Mouse (Mus musculus): Measurements from ENCODE around the gene Gpatch2. TPM values are rescaled to one million over a fixed set of nuclear protein-coding genes. Genes with fewer than 3 reads are reported as not detected.

The Gpatch2 gene
- polyA plus RNA-seq, 1 experiment from 2014 or later, result 17.3 TPM

GRCm38 (mm10) chr1:187279776-187280175 is 64.5 kb downstream of the Gpatch2 start:
- ATAC-seq (ENCODE audit: low FRiP score) (no peak), DNase-seq (ENCODE audit: low spot score) (no peak)
- no peaks in the 10 kb centered on the region for H3K36me3 ChIP-seq (replicated peaks; ENCODE audit: control insufficient read depth, insufficient read depth)
- no peaks in the 10 kb centered on the region for H3K9me3 ChIP-seq (ENCODE audit: control insufficient read depth, low read length)
- H3K9ac ChIP-seq, result no peak overlapping the region
- 78% methylated on average over 4 of the region's 4 CpGs for WGBS
- H3K27ac ChIP-seq, result no peak overlapping the region
- H3K4me2 ChIP-seq (replicated peaks), result no peak overlapping the region
- no peaks in the 10 kb centered on the region for H3K27me3 ChIP-seq (ENCODE audit: control insufficient read depth, insufficient read depth, low read length)
- H3K4me3 ChIP-seq (replicated peaks; ENCODE audit: low read length), result no peak overlapping the region
- peaks cover 13% of the 10 kb centered on the region for H3K4me1 ChIP-seq (replicated peaks; ENCODE audit: control insufficient read depth, insufficient read depth, low read length)

GRCm38 (mm10) chr1:187282321-187282720 is 67.0 kb downstream of the Gpatch2 start:
- no peak overlapping the region for H3K9ac ChIP-seq
- DNase-seq (ENCODE audit: low spot score), result no peak
- no peak overlapping the region for H3K4me3 ChIP-seq (replicated peaks; ENCODE audit: low read length)
- WGBS, result 62% methylated on average over 3 of the region's 3 CpGs
- no peaks in the 10 kb centered on the region for H3K36me3 ChIP-seq (replicated peaks; ENCODE audit: control insufficient read depth, insufficient read depth)
- H3K4me1 ChIP-seq (replicated peaks; ENCODE audit: control insufficient read depth, insufficient read depth, low read length), result peaks cover 13% of the 10 kb centered on the region
- H3K27me3 ChIP-seq (ENCODE audit: control insufficient read depth, insufficient read depth, low read length), result no peaks in the 10 kb centered on the region
- ATAC-seq (ENCODE audit: low FRiP score), result no peak
- no peak overlapping the region for H3K27ac ChIP-seq
- no peak overlapping the region for H3K4me2 ChIP-seq (replicated peaks)
- no peaks in the 10 kb centered on the region for H3K9me3 ChIP-seq (ENCODE audit: control insufficient read depth, low read length)

- H3K27ac ChIP-seq, result peak overlapping the region; percentile 43; the same call in 1 of the 2 replicates
- WGBS, result 62% methylated on average over 6 of the region's 6 CpGs
- H3K4me3 ChIP-seq (replicated peaks; ENCODE audit: low read length), result no peak overlapping the region
- ATAC-seq (ENCODE audit: low FRiP score), result no peak
- H3K36me3 ChIP-seq (replicated peaks; ENCODE audit: control insufficient read depth, insufficient read depth), result no peaks in the 10 kb centered on the region
- no peak for DNase-seq (ENCODE audit: low spot score)
- no peaks in the 10 kb centered on the region for H3K9me3 ChIP-seq (ENCODE audit: control insufficient read depth, low read length)
- no peaks in the 10 kb centered on the region for H3K27me3 ChIP-seq (ENCODE audit: control insufficient read depth, insufficient read depth, low read length)
- no peak overlapping the region for H3K9ac ChIP-seq
- H3K4me2 ChIP-seq (replicated peaks), result no peak overlapping the region
- H3K4me1 ChIP-seq (replicated peaks; ENCODE audit: control insufficient read depth, insufficient read depth, low read length), result peaks cover 11% of the 10 kb centered on the region
Observed at GRCm38 (mm10) chr1:187282804-187283203, 67.5 kb downstream of the Gpatch2 start.

GRCm38 (mm10) chr1:187285735-187286134 is 70.4 kb downstream of the Gpatch2 start:
- WGBS, result 85% methylated on average over 8 of the region's 8 CpGs
- Histone ChIP-seq H3K4me1 (replicated peaks; ENCODE audit: control insufficient read depth, insufficient read depth, low read length) (no peaks in the 10 kb centered on the region), H3K27ac (no peak overlapping the region), H3K4me2 (replicated peaks) (no peak overlapping the region), H3K9me3 (ENCODE audit: control insufficient read depth, low read length) (no peaks in the 10 kb centered on the region), H3K27me3 (ENCODE audit: control insufficient read depth, insufficient read depth, low read length) (no peaks in the 10 kb centered on the region), H3K36me3 (replicated peaks; ENCODE audit: control insufficient read depth, insufficient read depth) (no peaks in the 10 kb centered on the region), H3K9ac (no peak overlapping the region), H3K4me3 (replicated peaks; ENCODE audit: low read length) (no peak overlapping the region)
- ATAC-seq (ENCODE audit: low FRiP score) (no peak), DNase-seq (ENCODE audit: low spot score) (no peak)

- H3K9me3 ChIP-seq (ENCODE audit: control insufficient read depth, low read length), result no peaks in the 10 kb centered on the region
- no peaks in the 10 kb centered on the region for H3K27me3 ChIP-seq (ENCODE audit: control insufficient read depth, insufficient read depth, low read length)
- no peak for DNase-seq (ENCODE audit: low spot score)
- H3K4me1 ChIP-seq (replicated peaks; ENCODE audit: control insufficient read depth, insufficient read depth, low read length), result no peaks in the 10 kb centered on the region
- no peak overlapping the region for H3K9ac ChIP-seq
- no peak overlapping the region for H3K4me3 ChIP-seq (replicated peaks; ENCODE audit: low read length)
- H3K36me3 ChIP-seq (replicated peaks; ENCODE audit: control insufficient read depth, insufficient read depth), result no peaks in the 10 kb centered on the region
- H3K27ac ChIP-seq, result no peak overlapping the region
- no peak overlapping the region for H3K4me2 ChIP-seq (replicated peaks)
- WGBS, result 94% methylated on average over 4 of the region's 4 CpGs
- ATAC-seq (ENCODE audit: low FRiP score), result no peak
Observed at GRCm38 (mm10) chr1:187286411-187286810, 71.1 kb downstream of the Gpatch2 start.

DNA sequence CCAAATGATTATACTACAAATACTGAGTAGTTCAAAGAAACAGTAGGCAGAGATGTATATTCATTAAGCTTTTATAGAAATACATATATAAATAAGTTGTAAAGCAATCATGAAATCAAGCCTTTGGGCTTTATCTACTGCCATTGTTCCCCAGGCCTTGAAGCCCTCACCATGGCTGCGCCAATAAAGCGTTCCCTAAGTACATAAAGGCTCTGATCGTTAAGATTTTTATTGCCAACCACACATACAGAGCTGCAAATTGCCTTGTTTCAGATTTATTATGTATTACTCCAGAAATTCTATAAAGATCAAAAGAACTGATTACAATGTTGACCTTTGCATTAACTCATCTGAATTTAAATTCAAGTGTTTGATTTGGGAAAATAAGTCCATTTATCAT is 71.6 kb downstream of the Gpatch2 start:
- Histone ChIP-seq H3K4me3 (replicated peaks; ENCODE audit: low read length) (no peak overlapping the region), H3K27ac (no peak overlapping the region), H3K4me2 (replicated peaks) (no peak overlapping the region), H3K9ac (no peak overlapping the region), H3K27me3 (ENCODE audit: control insufficient read depth, insufficient read depth, low read length) (no peaks in the 10 kb centered on the region), H3K4me1 (replicated peaks; ENCODE audit: control insufficient read depth, insufficient read depth, low read length) (no peaks in the 10 kb centered on the region), H3K36me3 (replicated peaks; ENCODE audit: control insufficient read depth, insufficient read depth) (no peaks in the 10 kb centered on the region), H3K9me3 (ENCODE audit: control insufficient read depth, low read length) (no peaks in the 10 kb centered on the region)
- ATAC-seq (ENCODE audit: low FRiP score) (no peak), DNase-seq (ENCODE audit: low spot score) (no peak)
- 78% methylated on average over 3 of the region's 3 CpGs for WGBS

GRCm38 (mm10) chr1:187290186-187290585 is 74.9 kb downstream of the Gpatch2 start:
- 92% methylated on average over 7 of the region's 7 CpGs for WGBS
- H3K9ac ChIP-seq, result no peak overlapping the region
- DNase-seq (ENCODE audit: low spot score) (no peak), ATAC-seq (ENCODE audit: low FRiP score) (no peak)
- H3K27ac ChIP-seq, result no peak overlapping the region
- no peaks in the 10 kb centered on the region for H3K27me3 ChIP-seq (ENCODE audit: control insufficient read depth, insufficient read depth, low read length)
- no peaks in the 10 kb centered on the region for H3K9me3 ChIP-seq (ENCODE audit: control insufficient read depth, low read length)
- no peaks in the 10 kb centered on the region for H3K4me1 ChIP-seq (replicated peaks; ENCODE audit: control insufficient read depth, insufficient read depth, low read length)
- H3K4me3 ChIP-seq (replicated peaks; ENCODE audit: low read length), result no peak overlapping the region
- no peak overlapping the region for H3K4me2 ChIP-seq (replicated peaks)
- H3K36me3 ChIP-seq (replicated peaks; ENCODE audit: control insufficient read depth, insufficient read depth), result no peaks in the 10 kb centered on the region

DNA sequence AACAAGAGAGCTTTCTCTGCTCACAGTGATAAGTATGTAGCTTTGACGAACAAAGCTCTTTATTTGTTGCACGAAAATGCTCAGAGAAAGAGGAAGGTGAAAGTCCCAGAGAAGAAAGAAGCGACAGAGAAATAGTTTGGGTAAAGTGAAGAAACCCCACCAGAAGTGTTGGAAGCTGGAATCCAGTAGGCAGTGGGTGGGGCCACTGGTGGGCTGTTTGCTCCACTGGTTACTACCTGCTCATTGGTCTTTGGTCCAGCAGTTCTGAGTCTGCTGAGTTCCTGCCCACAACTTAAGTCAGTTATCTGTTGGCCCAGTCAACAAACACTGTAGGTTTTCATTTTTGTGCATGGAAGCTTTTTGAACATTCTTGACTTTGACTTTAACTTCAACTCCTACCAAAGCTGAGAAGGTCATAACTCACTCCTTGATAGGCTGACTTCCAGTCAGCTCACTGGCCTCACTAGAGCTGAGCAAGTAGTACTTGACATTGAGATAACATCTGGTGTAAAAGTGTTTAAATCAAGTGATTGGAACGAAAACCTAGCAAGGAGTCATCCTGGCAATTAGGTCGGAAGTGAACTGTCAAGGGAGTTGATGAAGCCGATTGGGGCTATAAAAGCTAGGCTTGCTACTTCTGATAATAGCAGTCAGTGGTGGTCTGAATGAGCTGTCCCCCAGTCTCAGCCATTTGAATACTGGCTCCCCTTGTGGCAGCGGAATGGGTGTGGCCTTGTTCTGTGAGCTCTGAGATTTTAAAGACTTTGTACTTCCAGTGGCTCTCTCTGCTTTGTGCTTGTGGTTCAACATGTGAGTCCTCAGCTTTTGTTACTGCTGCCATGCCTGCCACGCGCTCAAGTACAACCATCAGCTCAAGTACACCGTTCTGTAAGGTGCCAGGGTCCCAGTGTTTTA is 76.4 kb downstream of the Gpatch2 start:
- no peaks in the 10 kb centered on the region for H3K4me1 ChIP-seq (replicated peaks; ENCODE audit: control insufficient read depth, insufficient read depth, low read length)
- H3K4me2 ChIP-seq (replicated peaks), result no peak overlapping the region
- 89% methylated on average over 10 of the region's 10 CpGs for WGBS
- H3K9ac ChIP-seq, result no peak overlapping the region
- no peak overlapping the region for H3K27ac ChIP-seq
- DNase-seq (ENCODE audit: low spot score) (no peak), ATAC-seq (ENCODE audit: low FRiP score) (no peak)
- no peaks in the 10 kb centered on the region for H3K9me3 ChIP-seq (ENCODE audit: control insufficient read depth, low read length)
- H3K36me3 ChIP-seq (replicated peaks; ENCODE audit: control insufficient read depth, insufficient read depth), result no peaks in the 10 kb centered on the region
- H3K27me3 ChIP-seq (ENCODE audit: control insufficient read depth, insufficient read depth, low read length), result no peaks in the 10 kb centered on the region
- no peak overlapping the region for H3K4me3 ChIP-seq (replicated peaks; ENCODE audit: low read length)

DNA sequence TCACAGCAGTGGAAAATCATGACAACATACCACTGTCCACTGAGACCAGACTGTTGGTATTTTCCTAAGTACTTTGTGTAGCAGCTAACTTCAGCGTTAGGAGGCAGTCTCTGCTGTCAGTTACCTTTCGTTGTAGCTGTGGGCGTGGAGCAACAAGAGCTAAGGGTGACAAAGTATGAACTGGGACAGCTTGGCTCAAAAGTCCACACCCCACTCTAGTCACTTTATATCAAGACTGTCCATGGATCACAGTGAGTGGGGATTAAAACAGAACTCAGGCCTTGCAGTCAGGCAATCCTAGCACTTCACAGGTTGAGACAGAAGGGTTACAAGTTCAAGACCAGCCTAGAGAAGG is 77.1 kb downstream of the Gpatch2 start:
- 96% methylated on average over 3 of the region's 3 CpGs for WGBS
- Histone ChIP-seq H3K9ac (no peak overlapping the region), H3K27ac (no peak overlapping the region), H3K9me3 (ENCODE audit: control insufficient read depth, low read length) (no peaks in the 10 kb centered on the region), H3K36me3 (replicated peaks; ENCODE audit: control insufficient read depth, insufficient read depth) (no peaks in the 10 kb centered on the region), H3K4me3 (replicated peaks; ENCODE audit: low read length) (no peak overlapping the region), H3K4me2 (replicated peaks) (no peak overlapping the region), H3K27me3 (ENCODE audit: control insufficient read depth, insufficient read depth, low read length) (no peaks in the 10 kb centered on the region), H3K4me1 (replicated peaks; ENCODE audit: control insufficient read depth, insufficient read depth, low read length) (no peaks in the 10 kb centered on the region)
- ATAC-seq (ENCODE audit: low FRiP score) (no peak), DNase-seq (ENCODE audit: low spot score) (no peak)
